Mouse (Mus musculus): ENCODE results near the gene Efcab11. TPM values are rescaled to one million over a fixed set of nuclear protein-coding genes. Genes with fewer than 3 reads are reported as not detected.
A peak's percentile ranks its signal among the peaks of the same experiment; 100 is the strongest.

Gene Efcab11
- total RNA-seq (2017) = 0.64 to 6.7 TPM (median 2.5 TPM) in 3 replicates

GRCm38 (mm10) chr12:99884269-99885261 is at the start of gene Efcab11, which contains the start of gene Tdp1:
Gene Efcab11, minus strand, starts transcription at chr12:99884439.
Gene Tdp1, plus strand, starts transcription at chr12:99884517.
- peak; percentile 71 for ATAC-seq (replicated peaks; ENCODE audit: insufficient number of reproducible peaks, low FRiP score, low TSS enrichment, poor library complexity, severe bottlenecking)

GRCm38 (mm10) chr12:99933630-99934029 is 49.4 kb upstream of the Efcab11 start:
- ATAC-seq (replicated peaks; ENCODE audit: insufficient number of reproducible peaks, low FRiP score, low TSS enrichment, poor library complexity, severe bottlenecking) = no peak

- no peak for ATAC-seq (replicated peaks; ENCODE audit: insufficient number of reproducible peaks, low FRiP score, low TSS enrichment, poor library complexity, severe bottlenecking)
Measured at GRCm38 (mm10) chr12:99932245-99932644, 48.0 kb upstream of the Efcab11 start.

GRCm38 (mm10) chr12:99929160-99929559 is 44.9 kb upstream of the Efcab11 start:
- no peak for ATAC-seq (replicated peaks; ENCODE audit: insufficient number of reproducible peaks, low FRiP score, low TSS enrichment, poor library complexity, severe bottlenecking)

GRCm38 (mm10) chr12:99928311-99928710 is 44.1 kb upstream of the Efcab11 start:
- no peak for ATAC-seq (replicated peaks; ENCODE audit: insufficient number of reproducible peaks, low FRiP score, low TSS enrichment, poor library complexity, severe bottlenecking)

- no peak for ATAC-seq (replicated peaks; ENCODE audit: insufficient number of reproducible peaks, low FRiP score, low TSS enrichment, poor library complexity, severe bottlenecking)
Measured at GRCm38 (mm10) chr12:99923703-99924102, 39.5 kb upstream of the Efcab11 start.

GRCm38 (mm10) chr12:99923131-99923606 is 38.9 kb upstream of the Efcab11 start:
- ATAC-seq (replicated peaks; ENCODE audit: insufficient number of reproducible peaks, low FRiP score, low TSS enrichment, poor library complexity, severe bottlenecking) = no peak

GRCm38 (mm10) chr12:99921045-99921444 is 36.8 kb upstream of the Efcab11 start:
- no peak for ATAC-seq (replicated peaks; ENCODE audit: insufficient number of reproducible peaks, low FRiP score, low TSS enrichment, poor library complexity, severe bottlenecking)

- ATAC-seq (replicated peaks; ENCODE audit: insufficient number of reproducible peaks, low FRiP score, low TSS enrichment, poor library complexity, severe bottlenecking) = no peak
Measured at GRCm38 (mm10) chr12:99919636-99920035, 35.4 kb upstream of the Efcab11 start.

- ATAC-seq (replicated peaks; ENCODE audit: insufficient number of reproducible peaks, low FRiP score, low TSS enrichment, poor library complexity, severe bottlenecking) = no peak
Measured at GRCm38 (mm10) chr12:99917800-99918427, 33.7 kb upstream of the Efcab11 start.

GRCm38 (mm10) chr12:99911466-99911865 is 27.2 kb upstream of the Efcab11 start:
- no peak for ATAC-seq (replicated peaks; ENCODE audit: insufficient number of reproducible peaks, low FRiP score, low TSS enrichment, poor library complexity, severe bottlenecking)

GRCm38 (mm10) chr12:99904537-99904936 is 20.3 kb upstream of the Efcab11 start:
- ATAC-seq (replicated peaks; ENCODE audit: insufficient number of reproducible peaks, low FRiP score, low TSS enrichment, poor library complexity, severe bottlenecking) = no peak

- peak; percentile 58; the same call in 1 of the 2 replicates for ATAC-seq (replicated peaks; ENCODE audit: insufficient number of reproducible peaks, low FRiP score, low TSS enrichment, poor library complexity, severe bottlenecking)
Measured at GRCm38 (mm10) chr12:99902867-99903370, 18.7 kb upstream of the Efcab11 start.

GRCm38 (mm10) chr12:99901973-99902866 is 18.0 kb upstream of the Efcab11 start:
- ATAC-seq (replicated peaks; ENCODE audit: insufficient number of reproducible peaks, low FRiP score, low TSS enrichment, poor library complexity, severe bottlenecking) = no peak

GRCm38 (mm10) chr12:99899991-99900390 is 15.8 kb upstream of the Efcab11 start:
- no peak for ATAC-seq (replicated peaks; ENCODE audit: insufficient number of reproducible peaks, low FRiP score, low TSS enrichment, poor library complexity, severe bottlenecking)

- no peak for ATAC-seq (replicated peaks; ENCODE audit: insufficient number of reproducible peaks, low FRiP score, low TSS enrichment, poor library complexity, severe bottlenecking)
Measured at GRCm38 (mm10) chr12:99898248-99898870, 14.1 kb upstream of the Efcab11 start.

- ATAC-seq (replicated peaks; ENCODE audit: insufficient number of reproducible peaks, low FRiP score, low TSS enrichment, poor library complexity, severe bottlenecking) = no peak
Measured at GRCm38 (mm10) chr12:99897846-99898245, 13.6 kb upstream of the Efcab11 start.
